Comparison of ENCODE assay signal across 16 mouse cellular contexts in the genomic region with DNA sequence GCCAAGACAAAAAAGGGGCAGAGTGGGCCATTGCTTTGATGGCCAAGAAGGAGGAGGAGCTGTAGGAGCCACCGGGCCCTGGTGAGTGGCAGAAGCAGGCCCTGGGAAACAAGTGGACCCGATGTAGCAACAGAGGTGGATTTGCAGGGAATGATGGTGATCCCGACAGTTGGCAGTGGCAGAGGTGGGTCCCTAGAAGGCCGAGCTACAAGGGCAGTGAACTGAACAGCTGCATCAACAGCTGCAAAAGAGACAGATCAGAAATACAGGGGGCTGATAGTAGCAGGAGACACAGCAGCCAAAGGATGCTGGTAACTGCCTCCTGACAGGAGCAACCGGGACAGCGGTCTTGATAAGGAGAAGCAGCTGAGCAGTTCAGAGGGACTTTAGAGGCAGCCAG.
"Had no signal": no experiment of that assay in that cellular context is flagged by ENCODE, and none has a peak within 500 bp of the region (broad histone marks: within the 10 kb centered on the region; RNA-seq: fewer than 3 reads in every experiment).

No protein-coding gene starts in this region.

- H3K27me3 ChIP-seq: liver, embryonic 15.5 days; midbrain, embryonic 12.5 days had no signal

- H3K4me3 ChIP-seq: layer of hippocampus, adult 2 months; liver, embryonic 15.5 days; midbrain, embryonic 12.5 days had no signal

- H3K27ac ChIP-seq: layer of hippocampus, adult 2 months; liver, embryonic 15.5 days; midbrain, embryonic 12.5 days had no signal

- H3K9ac ChIP-seq: liver, embryonic 15.5 days; midbrain, embryonic 12.5 days had no signal

- H3K4me1 ChIP-seq: liver, embryonic 15.5 days; midbrain, embryonic 12.5 days had no signal

- H3K4me2 ChIP-seq: liver, embryonic 11.5 days; liver, embryonic 15.5 days; midbrain, embryonic 12.5 days had no signal

- ATAC-seq: lung, postnatal 0 days; midbrain, embryonic 16.5 days had no signal

- H3K9me3 ChIP-seq: liver, embryonic 15.5 days; midbrain, embryonic 12.5 days had no signal

- H3K36me3 ChIP-seq: liver, embryonic 15.5 days; midbrain, embryonic 12.5 days had no signal

- DNase-seq: kidney, adult 18-20 months; kidney, postnatal 10 days; kidney, postnatal 4 days; left cerebral cortex, postnatal 4 days; lung, adult 2 months; lung, postnatal 36 days; right cerebral cortex, postnatal 4 days; spleen, adult 18-20 months; thymus, adult 18-20 months; thymus, postnatal 14 days had no signal
